Mouse (Mus musculus): ENCODE measurements around the gene Dcun1d2.

DNA sequence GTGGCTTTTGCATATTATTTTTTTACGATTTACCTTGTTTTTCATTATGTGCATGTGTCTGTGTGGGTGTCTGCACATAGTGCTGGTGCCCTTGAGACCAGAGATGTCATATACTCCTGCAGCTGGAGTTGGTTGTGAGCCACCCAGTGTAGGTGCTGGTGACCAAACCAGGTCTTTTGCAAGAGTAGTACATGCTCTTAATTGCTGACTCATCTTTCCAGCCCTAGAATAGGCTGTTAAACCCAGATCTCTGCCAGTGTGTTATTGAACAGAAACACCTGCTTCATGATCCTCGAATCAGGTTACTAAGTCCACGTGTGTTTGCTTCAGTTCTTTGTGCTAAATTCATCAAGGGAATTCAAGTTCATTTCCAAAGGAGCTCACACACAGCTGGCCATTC lies 27.0 kb upstream of the Dcun1d2 start:
- TF ChIP-seq POLR2A (IDR thresholded peaks at IDR 0.05; ENCODE audit: borderline replicate concordance, control insufficient read depth, low read depth, low read length) (no peak), CTCF (IDR thresholded peaks at IDR 0.05; ENCODE audit: control insufficient read depth, insufficient read depth, low read length) (no peak)

All from bone marrow, adult 2 months (tissue).